Mouse (Mus musculus) spleen, postnatal 4 days (tissue): ENCODE measurements around the gene Gm6993.

ENCODE experiments used
- DNase-seq, 2 experiments: peaks; one replicate each; pipeline ENCODE4 v3.0.0; 2022; ENCODE audit warnings: low spot score in 2 of 2

Gene Gm6993

DNA sequence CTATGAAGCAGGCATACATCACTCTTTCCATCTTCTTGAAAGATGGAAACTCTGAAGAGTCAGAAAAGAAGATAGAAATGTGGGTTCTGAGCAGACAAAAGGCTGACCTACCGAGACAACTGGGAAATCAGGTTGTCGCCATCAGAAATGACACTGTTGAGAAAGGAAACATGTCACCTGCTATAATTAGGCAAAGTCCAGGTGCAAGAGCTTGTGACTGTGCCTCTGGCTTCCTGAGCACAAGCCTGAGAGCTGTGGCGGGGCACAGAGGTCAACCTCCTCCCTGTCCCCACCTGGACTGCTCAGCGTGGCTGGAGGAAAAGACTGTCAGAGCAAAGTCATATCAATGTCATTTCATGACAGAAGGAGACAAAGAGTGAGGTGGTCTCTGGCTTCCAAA, 772 bp upstream of the Gm6993 start:
- no peak for DNase-seq

DNA sequence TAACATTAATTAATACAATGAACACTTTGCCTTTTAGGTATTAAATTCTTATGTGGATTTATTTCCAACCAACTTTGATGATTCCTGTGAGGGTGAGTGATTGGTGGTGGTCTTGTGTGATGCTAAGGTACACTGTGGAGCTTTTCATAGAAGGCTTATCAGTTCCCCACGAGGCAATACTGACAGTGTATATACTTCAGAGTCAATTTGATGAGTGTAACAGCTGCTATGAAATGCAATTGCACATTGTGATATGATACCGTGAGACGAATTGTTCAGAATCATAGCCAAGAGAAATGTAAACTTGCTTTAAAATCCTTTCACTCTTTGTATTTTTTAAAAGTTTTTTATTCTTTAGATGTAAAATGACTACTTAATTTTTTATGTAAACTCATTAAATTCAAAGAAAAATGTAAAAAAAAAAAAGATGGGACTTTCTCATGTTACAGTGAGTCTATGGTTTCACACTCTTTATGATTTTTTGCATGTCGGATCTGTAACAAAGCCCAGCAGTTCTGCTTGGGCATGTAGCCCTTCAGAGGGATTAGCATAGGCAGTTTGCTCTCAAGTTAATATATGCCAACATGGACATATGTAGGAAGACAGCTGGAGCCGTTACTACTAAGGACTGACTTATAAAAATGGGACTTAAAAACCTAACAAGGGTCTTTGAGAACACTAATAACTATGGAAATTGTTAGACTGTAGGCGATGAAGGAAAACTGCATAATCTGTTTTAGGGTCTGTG, 1.2 kb downstream of the Gm6993 start:
- DNase-seq, result no peak

DNA sequence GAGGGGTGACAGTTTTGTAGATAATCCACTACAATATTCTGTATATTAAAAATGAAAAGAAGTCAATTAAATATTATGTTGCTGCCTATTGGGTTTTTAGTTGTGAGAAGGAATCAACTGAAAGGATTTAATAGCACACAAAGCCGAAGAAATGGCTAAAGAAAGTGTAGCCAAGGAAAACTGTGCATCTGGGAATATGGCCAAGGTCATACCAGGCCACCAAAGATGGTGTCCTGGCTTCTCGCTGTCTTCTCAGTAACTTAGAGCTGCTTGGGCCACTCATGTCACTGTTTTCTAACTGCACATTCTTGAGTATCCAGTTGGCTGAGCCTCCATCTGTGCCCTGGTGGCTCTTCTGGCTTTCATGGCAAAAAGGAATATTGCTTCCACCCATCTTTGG, 3.4 kb downstream of the Gm6993 start:
- DNase-seq, result no peak

DNA sequence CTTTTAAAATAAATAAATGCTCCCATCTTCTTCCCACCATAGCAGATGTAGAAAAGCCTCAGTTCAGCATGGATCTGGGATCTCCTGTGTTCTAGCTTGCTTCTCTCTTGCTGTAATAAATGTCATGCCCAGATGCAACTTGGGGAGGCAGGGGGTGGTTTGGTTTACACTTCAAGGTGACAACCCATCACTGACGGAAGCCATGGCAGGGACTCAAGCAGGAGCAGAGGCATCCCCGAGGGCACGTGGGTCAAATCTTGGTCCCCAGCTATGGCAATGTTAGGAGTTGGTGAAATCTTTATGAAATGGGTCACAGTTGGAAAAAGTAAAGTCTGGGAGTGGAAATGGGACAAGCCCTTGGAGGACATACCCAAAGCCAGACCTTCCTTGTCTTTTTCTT, 4.1 kb downstream of the Gm6993 start:
- no peak for DNase-seq

DNA sequence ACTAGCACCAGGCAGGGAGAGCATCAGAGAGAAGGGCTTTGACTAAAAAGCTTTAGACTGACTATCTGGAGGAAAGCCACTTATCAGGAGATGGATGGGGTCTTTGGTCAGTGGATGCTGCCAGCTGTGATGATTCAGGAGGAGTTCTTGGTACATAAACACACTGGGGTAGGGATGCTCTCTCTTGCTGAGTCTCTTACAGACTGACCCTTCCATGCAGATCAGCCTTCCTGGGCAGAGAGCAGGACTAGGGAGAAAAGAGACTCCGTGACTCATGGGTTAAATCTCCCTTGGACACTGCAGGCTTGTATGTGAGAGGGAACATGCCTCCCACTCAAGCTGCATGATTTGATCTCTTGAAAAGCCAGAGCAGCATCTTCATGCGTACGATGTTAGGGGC, 5.6 kb downstream of the Gm6993 start:
- no peak for DNase-seq

DNA sequence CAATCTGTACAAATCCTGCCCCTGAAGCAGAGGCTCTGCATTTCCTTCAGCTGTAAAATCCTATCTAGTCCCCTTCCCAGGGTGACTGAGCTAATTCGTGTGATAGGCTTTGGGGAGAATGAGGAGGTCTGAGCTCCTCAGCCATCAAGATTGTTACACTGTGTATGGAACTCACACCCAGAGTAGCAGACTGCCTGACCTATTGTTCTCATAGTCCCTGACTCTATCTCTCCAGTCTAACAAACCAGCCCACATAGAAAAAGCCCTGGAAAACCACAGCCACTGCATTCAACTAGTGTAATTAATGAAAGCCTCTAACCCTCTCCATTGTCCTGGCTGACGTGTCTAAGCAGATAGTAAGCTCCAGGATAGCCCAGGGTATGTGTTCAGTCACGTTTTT, 6.0 kb downstream of the Gm6993 start:
- DNase-seq, result no peak

DNA sequence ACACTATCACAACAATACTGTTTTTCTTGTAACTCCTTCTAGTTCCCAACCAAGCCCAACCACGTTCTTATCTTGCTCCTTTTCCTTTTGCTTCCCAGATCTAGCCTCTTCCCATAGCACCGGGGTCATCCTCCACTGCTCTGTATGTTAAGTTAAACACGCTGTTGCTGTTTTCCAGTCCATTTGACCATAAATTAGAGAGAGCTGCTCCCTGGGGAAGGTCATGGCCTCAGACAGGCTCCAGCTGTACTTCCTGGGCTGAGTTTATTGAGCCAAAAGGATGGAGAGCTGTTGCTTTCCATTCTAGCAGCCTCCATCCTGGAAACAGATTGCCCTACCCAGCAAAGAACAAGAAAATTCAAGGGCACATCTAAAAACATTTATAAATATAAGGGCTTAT, 7.6 kb downstream of the Gm6993 start:
- no peak for DNase-seq

DNA sequence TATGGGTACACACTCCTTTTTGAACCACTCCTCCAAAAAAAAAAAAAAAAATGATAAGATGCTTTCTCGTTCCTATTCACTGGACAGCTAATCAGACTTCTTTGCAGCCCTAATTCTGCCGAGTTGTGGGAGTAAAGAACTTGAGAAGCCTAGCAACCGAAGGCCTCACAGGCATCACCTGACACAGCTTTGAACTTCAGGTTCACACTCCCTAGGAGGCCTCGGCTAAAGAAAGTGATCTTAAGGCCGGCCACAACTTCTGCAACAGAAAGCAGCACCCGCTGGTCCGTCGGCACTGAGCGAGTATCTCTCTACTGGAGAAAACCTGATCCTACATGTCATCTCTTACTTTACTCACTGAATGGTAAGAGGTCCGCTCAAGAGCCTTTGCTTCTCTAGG, 8.1 kb downstream of the Gm6993 start:
- DNase-seq, result no peak

DNA sequence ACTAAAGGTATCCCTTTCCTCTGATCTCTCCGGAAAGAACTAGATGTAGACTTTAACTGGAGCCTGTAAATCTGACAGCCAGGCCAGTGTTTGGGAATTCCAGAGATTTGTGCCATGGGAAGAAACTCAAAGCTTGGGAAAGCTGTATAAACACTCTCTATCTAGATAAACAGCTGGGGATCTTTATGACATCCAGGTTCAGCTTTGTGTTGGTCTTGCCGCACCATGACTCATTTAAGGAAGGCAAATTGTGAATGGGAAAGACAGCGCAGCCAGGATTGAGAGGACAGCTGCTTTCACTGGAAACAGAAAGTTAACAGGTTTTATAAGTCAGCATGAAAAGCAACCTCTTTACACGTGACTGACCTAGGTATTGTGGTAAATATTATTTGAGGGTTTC, 11.7 kb downstream of the Gm6993 start:
- DNase-seq, result no peak

DNA sequence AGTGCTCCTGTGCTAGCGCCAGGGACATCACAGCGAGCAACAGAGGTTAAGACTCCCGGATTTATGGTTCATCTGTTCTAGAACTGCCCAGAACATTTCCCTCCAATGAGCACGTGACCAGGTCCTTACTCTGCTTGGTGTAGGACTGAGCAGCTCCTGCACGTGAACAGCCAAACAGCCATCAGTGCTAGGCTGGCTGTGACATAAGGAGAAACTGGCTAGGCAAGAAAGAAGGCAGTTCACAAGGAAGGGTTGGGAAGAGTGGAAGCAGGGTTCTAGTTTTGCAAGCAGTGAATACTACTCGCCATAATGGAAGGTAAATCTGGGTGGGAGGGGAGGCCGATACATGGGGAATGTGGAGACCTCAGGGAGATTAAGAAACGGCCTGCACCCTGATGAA, 14.4 kb downstream of the Gm6993 start:
- DNase-seq, result no peak

DNA sequence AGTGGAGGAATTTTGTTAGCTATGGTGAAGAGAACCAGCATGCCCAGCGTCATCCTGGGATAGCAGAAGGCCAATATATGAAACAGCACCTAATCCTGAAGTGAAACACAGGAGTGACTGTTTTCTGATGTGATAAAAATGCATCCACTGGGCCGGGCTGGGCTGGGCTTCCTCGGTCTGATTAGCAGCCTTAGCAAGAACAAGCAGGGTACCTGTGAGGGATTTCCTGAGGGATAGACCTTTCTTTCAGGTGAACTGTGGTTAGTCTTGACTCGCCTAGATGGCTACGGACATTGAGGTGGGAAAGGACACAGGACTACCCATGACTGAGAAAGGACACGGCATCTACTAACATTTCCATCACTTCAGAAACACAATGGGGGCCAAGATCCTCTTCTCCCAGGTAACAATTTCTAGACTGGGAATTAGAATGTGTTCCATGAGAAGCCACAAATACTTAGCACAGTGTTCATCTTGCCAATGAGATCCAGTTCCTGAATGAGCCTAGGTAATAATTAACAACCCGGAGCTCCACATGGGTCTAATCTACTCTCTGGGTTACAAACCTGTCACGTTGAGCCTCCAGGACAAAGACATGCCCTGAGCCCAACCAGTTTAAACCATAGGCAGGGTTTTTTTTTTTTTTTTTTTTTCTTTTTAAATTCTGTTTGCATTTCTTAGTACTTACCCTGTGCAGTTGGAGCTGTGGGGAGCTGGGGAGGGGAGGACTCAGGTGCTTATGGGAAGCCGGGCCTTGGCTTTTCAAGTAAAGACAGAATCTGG, 15.7 kb downstream of the Gm6993 start:
- DNase-seq, result no peak

DNA sequence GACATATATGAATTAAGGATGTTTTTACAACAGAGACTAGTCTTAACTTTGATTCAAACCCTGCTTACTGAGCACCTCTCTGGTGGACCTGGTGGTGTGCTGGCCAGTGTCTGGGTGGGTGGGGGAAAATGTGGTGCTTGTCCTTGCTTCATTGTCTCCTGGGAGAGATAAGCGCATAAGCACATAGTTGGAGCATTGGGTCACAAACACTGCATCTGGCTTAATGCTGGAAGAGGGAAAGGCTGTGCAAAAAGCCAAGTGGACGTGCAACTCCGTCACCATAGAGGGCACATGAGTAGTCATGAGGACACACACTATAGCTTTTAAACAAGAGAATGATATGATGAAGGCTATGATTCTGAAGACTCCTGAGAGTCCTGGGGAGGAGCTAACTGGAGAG, 21.3 kb downstream of the Gm6993 start:
- no peak for DNase-seq

DNA sequence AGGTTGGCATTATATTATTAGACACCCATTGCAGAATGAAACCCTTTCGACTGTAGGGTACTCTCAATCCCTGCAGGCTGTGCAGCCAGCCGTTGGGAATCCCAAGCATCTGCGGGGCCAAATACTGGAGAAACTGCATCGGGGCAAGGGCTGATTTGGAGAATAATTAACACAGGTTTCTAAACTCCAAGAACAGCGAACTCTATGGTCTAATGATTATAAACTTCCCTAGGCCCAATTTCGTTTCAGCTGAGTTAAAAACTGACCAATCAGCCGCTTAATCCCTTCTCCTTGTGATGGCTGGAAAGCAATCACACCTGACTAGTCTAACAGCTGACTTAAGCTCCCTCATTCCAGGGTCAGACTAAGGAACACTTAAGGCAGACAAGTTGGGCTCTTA, 23.4 kb downstream of the Gm6993 start:
- no peak for DNase-seq

DNA sequence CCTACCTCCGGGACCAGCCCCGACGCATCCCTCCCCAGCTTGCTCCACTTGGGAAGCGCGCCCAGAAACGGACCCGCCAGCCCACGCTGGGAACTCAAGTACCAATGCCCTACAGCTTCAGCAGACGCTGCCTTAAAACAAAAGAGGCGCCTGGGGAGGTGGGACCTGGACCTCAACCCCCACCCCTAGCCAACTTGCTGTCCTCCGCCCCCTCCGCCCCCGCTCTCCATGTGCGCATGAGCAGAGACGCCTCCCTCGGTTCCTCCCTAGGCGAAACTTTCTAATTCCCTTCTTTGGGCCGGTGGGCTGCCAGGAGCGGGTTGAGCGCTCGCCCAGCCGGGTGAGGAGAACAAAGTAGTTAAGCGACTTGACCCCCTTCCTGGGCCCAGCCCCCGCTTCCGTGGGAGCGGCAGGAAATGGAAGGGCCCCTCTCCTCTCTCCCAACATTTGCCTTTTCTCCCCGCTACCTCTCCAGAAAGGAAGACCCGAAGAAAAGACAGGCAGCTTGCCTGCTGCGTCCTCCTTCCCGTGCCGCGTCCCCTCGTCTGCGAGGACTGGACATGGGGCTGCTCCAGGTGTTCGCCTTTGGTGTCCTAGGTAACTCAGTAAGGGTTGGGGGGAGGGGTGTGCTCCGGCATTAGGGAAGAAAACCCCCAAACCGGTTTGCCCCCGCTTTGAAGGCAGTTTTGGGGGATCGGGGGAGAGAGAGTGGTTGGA, 24.6 kb downstream of the Gm6993 start, which contains the start of gene Lamb1:
Lamb1 (plus strand) TSS at position 230 of the 717 bp plus-strand sequence.
- no peak for DNase-seq

DNA sequence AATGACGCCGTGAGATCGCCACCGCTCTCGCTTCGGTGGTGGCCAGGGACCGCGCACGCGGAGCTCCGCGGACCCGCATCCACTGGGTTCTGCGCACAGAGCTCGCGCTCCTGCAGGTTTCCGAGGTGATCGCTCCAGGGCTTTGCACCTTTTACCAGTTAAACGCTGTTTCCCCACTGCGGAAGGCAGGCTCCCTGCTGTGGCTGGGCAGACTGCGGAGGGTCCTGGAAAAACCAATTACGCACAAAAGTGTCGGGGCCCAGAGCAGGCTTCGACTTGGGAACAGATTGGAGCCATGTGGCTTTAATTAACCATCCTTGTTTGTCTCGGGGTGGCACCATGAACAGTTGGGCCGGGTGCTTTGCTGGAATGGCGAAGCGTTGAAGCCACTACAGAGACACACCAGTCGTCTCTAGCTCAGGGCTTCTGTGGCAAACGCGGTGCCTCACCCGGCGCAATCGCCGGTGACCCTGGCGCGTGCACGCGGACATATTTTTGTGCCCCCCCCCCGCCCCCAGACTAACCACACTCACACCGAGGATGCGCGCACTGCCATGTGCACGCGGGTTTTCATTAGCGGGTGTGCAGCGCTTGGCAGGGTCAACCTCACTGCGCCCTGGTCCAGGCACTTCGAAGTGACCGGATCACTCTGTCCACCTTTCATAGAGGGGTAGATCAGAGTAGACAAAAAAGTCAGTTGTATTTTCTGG, 25.3 kb downstream of the Gm6993 start:
- DNase-seq, result no peak

DNA sequence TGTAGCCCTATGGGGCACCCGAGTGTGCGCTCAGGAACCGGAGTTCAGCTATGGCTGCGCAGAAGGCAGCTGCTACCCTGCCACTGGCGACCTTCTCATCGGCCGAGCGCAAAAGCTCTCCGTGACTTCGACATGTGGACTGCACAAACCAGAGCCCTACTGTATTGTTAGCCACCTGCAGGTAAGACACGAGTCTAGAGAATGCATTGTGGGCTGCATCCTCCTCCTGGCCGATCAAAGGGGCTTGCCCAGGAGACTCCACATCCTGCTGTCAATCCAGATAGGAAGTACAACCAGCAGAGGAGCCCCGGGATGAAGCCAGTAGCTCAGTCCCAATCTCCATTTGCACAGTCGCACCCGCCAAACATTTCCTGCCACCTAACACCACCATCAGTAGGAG, 26.1 kb downstream of the Gm6993 start:
- no peak for DNase-seq

DNA sequence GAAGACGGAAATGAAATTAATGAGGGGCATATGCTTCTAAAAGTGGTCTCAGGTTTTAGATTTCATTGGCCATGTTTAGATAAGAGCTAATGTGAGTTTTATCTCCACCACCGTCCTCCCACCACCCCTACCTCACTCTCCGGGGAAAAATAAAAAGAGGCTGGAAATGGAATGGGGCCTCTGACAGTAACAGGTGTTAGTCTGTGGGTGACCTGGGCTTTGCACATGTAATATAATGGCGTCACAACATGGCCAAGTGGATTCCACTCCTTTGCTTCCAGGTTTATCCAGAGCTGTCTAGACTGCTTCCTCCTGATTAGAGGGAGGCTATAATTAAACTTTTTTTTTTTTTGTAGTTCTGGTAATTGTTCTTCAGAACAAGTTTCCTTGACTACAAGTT, 26.8 kb downstream of the Gm6993 start:
- DNase-seq, result no peak

DNA sequence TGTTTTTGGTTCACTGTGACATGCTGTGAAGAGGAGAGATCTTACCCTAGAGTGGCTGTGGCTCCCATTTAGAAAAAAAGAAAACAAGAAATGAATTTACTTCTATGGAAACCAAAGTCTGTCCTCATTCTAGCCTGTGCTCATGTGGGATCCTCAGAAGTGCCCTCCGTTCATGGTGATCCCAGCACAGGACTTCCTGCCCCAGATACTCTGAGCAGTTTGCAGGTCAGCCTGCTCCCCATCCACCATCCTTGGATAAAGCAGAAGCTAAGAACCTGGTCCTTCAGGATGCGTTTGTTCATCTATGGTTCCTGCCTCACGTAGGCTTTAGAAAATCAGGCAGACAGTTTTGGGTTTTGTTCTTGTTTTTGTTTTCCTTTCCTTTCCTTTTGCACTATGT, 27.7 kb downstream of the Gm6993 start:
- no peak for DNase-seq

DNA sequence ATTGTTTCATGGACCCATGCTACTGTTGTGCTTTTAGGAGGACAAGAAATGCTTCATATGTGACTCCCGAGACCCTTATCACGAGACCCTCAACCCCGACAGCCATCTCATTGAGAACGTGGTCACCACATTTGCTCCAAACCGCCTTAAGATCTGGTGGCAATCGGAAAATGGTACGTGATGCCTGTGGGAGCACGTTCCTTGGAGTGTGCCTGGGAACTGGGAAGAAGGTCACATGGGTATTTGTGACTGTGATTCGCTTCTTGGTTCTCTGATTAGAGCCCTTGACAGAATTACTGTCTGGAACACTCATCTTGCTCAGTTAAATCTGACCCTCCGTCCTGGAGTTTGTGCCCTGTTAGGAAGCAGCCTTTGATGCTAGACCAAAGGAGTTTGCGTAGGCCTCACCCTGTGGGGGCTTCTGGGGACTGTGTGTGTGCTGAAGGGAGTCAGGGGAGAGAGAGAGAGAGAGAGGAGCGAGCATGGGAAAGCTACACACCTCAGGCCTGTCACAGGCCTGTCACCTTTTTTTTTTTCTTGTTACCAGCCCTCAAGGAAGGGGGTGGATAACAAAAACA, 28.5 kb downstream of the Gm6993 start:
- DNase-seq, result no peak

DNA sequence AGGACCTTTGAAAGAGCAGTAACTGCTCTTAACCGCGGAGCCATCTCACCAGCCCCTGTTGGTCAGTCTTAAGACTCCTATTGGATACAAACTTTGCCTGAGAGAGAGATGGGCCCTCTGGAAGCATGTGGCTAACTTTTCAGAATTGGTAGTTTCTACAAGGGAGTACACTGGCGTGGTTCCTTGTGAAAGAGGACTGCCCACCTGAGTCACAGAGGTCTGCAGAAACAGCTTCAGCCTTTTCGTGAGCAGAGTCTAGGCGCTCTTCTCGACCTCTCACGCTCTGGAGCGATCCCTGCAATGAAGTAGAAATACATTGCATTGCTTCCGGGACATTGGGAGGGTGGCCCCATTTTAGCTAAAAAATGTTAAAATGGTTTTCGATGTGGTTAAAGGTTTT, 29.8 kb downstream of the Gm6993 start:
- DNase-seq, result no peak

DNA sequence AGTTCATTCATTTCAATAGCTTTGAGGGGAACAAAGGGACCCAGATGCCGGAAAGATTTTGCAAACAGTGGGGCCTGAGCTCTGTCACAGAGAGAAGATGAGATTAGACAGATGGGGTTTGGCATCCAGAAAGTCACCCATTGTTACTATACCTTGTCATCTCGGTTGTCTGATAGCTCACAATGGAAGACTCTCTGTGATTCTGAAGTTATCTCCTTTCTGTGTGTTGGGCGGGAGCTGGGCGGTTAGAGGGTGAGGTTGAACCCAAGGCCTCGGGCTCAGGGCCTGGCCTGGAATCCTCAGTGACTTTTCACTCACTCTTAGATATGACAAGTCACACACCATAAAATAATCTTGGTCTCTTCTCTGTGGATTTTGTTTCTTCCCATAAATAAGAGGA, 30.2 kb downstream of the Gm6993 start:
- no peak for DNase-seq
